Mouse (Mus musculus) limb, embryonic 14.5 days (tissue): ENCODE results near the gene Mob4. TPM values are rescaled to one million over a fixed set of nuclear protein-coding genes. Genes with fewer than 3 reads are reported as not detected.

Experiments used
- ATAC-seq: fragments of 200-750 bp; cut with Nextera tagmentation; 2 replicates; pipeline ENCODE4 v1.8.0; 2017; ENCODE audit warnings: low read depth, moderate number of reproducible peaks, moderate TSS enrichment; ENCODE audit not compliant: low FRiP score
- DNase-seq: peaks from one replicate; pipeline ENCODE4 v3.0.0-alpha.2; 2015; ENCODE audit warnings: low spot score
- H3K27ac ChIP-seq: fragments of 300-500 bp; sonication (generic); replicated peaks from 2 replicates; pipeline ENCODE4 v1.5.1; 2014; ENCODE audit warnings: low read depth, mild to moderate bottlenecking, low read length, moderate library complexity, mixed read lengths
- H3K27me3 ChIP-seq: fragments of 300-500 bp; sonication (generic); 2 replicates; pipeline ENCODE4 v1.6.1; 2014; ENCODE audit warnings: low read length, mixed read lengths; ENCODE audit not compliant: control insufficient read depth, insufficient read depth
- H3K36me3 ChIP-seq: fragments of 300-500 bp; sonication (generic); 2 replicates; pipeline ENCODE4 v1.6.1; 2014; ENCODE audit warnings: mild to moderate bottlenecking, low read length, moderate library complexity, mixed read lengths; ENCODE audit not compliant: control insufficient read depth, insufficient read depth
- H3K4me1 ChIP-seq: fragments of 300-500 bp; sonication (generic); 2 replicates; pipeline ENCODE4 v1.6.1; 2014; ENCODE audit warnings: antibody characterized with exemption, low read length, mixed read lengths; ENCODE audit not compliant: control insufficient read depth, insufficient read depth
- H3K4me2 ChIP-seq: fragments of 300-500 bp; sonication (generic); replicated peaks from 2 replicates; pipeline ENCODE4 v1.6.1; 2014; ENCODE audit warnings: low read depth, mild to moderate bottlenecking, low read length, moderate library complexity; ENCODE audit not compliant: severe bottlenecking
- H3K4me3 ChIP-seq: fragments of 300-500 bp; sonication (generic); replicated peaks from 2 replicates; pipeline ENCODE4 v1.5.1; 2014; ENCODE audit warnings: low read length
- H3K9ac ChIP-seq: fragments of 300-500 bp; sonication (generic); 2 replicates; pipeline ENCODE4 v1.6.1; 2014; ENCODE audit warnings: mild to moderate bottlenecking, low read depth, low read length, moderate library complexity; ENCODE audit not compliant: severe bottlenecking
- H3K9me3 ChIP-seq: fragments of 300-500 bp; sonication (generic); 2 replicates; pipeline ENCODE4 v1.6.1; 2016; ENCODE audit warnings: low read length; ENCODE audit not compliant: control insufficient read depth
- POLR2A ChIP-seq: fragments of 200-500 bp; IDR thresholded peaks from 2 replicates; pipeline ENCODE4 v1.8.0; 2012; ENCODE audit warnings: inconsistent platforms, mild to moderate bottlenecking, moderate library complexity, borderline replicate concordance; ENCODE audit not compliant: insufficient read depth, insufficient read length; ENCODE audit errors: extremely low read depth
- WGBS: fragments of 180-500 bp; shearing (Covaris S2); extraction: QIAGEN DNeasy Blood & Tissue Kit; methylation state at CpG from one replicate; pipeline ENCODE4 v1.1.7; 2014; 5-methylcytosine and 5-hydroxymethylcytosine counted together
- polyA plus RNA-seq, 2 experiments: library from polyadenylated mRNA; depleted of rRNA in 1 of 2; stranded (reverse) in 1 of 2; unstranded in 1 of 2; fragments of >200 nt; fragmentation: Nextera tagmentation in 1 of 2; extraction: Ambion mirVana in 1 of 2; gene quantifications; 2 replicates each; pipeline versions ENCODE4 v1.2.1 to v1.2.3; 2012 to 2014

Gene Mob4
- polyA plus RNA-seq, 2 experiments, result 43.4 to 120 TPM

DNA sequence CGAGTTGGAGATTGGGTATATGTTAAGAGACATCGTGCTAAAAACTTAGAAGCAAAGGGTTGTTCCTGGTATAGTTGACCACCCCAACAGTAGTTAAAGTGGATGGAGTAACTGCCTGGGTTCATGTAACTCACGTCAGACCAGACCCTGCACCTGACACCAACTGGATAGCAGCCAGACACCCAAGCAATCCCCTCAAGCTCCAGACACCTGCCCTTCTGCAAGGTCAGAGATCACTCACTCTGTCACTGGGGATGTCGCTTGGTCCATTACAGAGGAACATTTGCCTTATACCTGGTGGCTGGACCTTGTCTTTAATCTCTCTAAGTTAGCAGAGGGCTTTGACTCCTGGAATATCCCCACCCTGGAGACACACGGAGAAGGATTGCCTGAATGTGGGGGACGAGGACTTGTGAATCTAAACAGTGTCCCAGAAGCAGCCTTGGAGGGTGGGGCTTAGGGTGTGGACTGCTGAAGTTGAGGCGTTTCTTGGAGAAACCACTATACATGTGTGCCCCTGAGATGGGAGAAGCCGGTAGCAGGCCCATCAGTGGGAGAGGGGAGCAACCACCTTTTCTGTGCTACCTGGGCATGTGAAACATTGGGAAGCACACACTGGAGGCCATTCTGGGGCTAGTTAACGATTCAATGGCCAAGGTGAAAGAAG, 24.0 kb upstream of the Mob4 start:
- H3K4me2 ChIP-seq, result no peak overlapping the region
- H3K36me3 ChIP-seq, result no peaks in the 10 kb centered on the region
- no peaks in the 10 kb centered on the region for H3K27me3 ChIP-seq
- H3K27ac ChIP-seq, result no peak overlapping the region
- no peak overlapping the region for H3K9ac ChIP-seq
- ATAC-seq (no peak), DNase-seq (no peak)
- H3K4me1 ChIP-seq, result no peaks in the 10 kb centered on the region
- no peak for TF ChIP-seq POLR2A
- 79% methylated on average over 9 of the region's 9 CpGs for WGBS
- H3K9me3 ChIP-seq, result no peaks in the 10 kb centered on the region
- no peak overlapping the region for H3K4me3 ChIP-seq

DNA sequence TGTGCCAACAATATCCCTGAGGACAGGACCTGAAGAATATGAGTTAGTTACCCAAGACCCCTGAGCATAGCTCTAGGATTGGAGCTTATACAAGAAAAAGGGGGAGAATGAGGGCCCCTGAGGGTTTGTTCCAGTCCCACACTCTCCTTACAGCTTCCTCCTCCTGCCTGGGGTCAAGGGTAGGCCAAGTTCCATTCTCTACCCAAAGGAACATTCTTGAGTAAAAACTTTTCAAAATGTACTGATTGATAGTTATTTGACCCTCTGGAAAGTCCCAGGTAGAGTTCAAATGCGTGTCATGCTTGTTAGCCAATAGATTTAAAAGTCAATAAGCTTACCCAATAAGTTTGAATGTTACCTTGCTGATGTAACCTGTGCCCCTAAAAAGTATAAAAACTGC, 23.4 kb upstream of the Mob4 start:
- DNase-seq, result no peak
- Histone ChIP-seq H3K27ac (no peak overlapping the region), H3K4me2 (no peak overlapping the region), H3K27me3 (no peaks in the 10 kb centered on the region), H3K9me3 (no peaks in the 10 kb centered on the region), H3K36me3 (no peaks in the 10 kb centered on the region), H3K4me3 (no peak overlapping the region), H3K9ac (no peak overlapping the region), H3K4me1 (no peaks in the 10 kb centered on the region)
- no peak for TF ChIP-seq POLR2A
- no peak for ATAC-seq
- WGBS, result 93% methylated on average over 1 of the region's 1 CpGs

DNA sequence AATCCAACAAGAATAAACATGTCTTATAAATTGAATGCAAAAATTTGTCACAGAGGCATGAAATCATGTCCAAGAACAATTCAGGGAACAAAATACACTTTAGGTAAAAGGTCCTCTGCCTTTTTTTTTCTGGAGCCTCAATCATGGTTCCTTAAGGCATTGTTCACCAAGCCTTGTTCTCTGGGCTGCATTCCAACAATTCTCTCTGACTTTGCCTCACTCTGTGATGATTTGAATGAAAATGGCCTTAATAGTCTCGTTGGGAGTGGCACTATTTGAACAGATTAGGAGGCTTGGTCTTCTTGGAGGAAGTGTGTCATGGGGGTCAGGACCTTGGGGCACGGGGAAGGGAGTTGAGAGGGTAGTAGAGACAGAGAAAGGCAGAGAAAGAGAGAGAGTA, 22.6 kb upstream of the Mob4 start:
- H3K4me2 ChIP-seq, result no peak overlapping the region
- DNase-seq, result no peak
- ATAC-seq, result no peak
- H3K27ac ChIP-seq, result no peak overlapping the region
- no peak overlapping the region for H3K9ac ChIP-seq
- no peaks in the 10 kb centered on the region for H3K36me3 ChIP-seq
- no peak overlapping the region for H3K4me3 ChIP-seq
- H3K9me3 ChIP-seq, result no peaks in the 10 kb centered on the region
- 67% methylated on average over 2 of the region's 2 CpGs for WGBS
- no peak for TF ChIP-seq POLR2A
- no peaks in the 10 kb centered on the region for H3K27me3 ChIP-seq
- no peaks in the 10 kb centered on the region for H3K4me1 ChIP-seq

DNA sequence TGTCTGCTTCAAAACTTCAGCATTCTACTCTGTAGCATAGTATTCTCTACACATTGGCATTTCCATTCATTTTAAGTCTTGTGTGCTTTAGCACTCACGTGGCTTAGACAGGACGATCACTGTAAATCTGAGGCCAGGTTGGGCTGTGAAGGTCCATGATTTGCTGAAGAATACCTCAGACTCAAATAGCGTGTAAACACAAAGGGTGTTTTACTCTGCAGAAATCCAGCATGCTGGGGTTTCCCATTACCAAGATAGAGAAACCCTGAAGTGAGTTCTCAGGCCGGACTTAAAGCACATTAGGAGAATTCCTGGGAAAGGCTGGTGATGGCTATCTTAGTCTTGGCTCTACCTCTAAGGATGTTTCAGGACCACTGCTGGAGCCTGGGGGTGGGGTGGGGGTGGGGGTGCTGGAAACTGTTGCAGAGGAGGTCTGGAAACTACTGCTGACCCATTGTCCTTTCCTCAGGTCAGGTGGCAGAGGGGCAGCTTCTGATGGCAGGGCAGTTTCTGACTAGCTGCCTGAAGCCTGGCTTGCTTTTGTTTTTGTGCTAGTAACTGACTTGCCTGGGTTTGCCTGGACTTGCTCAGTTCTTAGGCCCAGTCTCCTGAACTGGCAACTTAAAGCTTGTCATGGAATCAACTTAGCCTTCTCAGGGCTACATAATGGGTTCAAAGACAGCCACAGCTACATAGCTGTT, 21.8 kb upstream of the Mob4 start:
- Histone ChIP-seq H3K4me1 (no peaks in the 10 kb centered on the region), H3K9ac (no peak overlapping the region), H3K27me3 (no peaks in the 10 kb centered on the region), H3K36me3 (no peaks in the 10 kb centered on the region), H3K9me3 (no peaks in the 10 kb centered on the region), H3K4me3 (no peak overlapping the region), H3K4me2 (no peak overlapping the region), H3K27ac (no peak overlapping the region)
- no peak for TF ChIP-seq POLR2A
- ATAC-seq (no peak), DNase-seq (no peak)
- WGBS, result 89% methylated on average over 4 of the region's 4 CpGs

DNA sequence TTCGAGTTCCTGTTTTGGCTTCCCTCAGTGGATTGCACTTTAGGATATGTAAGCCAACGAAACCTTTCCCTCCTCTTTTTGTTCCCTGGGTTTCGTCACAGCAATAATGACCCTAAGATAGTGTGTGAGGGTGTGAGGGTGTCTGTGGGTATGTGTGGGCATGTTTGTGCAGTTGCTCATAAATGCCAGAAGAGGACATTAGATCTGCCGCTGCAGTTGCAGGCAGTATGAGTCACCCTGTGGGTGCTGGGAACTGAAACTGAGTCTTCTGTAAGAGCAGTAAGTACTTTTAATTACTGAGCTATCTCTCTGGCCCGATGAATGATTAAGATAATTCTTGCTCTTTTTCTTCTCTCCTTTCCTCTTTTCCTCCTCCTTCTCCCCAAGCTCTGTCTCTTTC, 8.0 kb upstream of the Mob4 start:
- WGBS, result 93% methylated on average over 5 of the region's 5 CpGs
- H3K4me2 ChIP-seq, result no peak overlapping the region

More for the DNA sequence above, 8.0 kb upstream of the Mob4 start:
- ATAC-seq, result no peak
- TF ChIP-seq POLR2A, result no peak
- Histone ChIP-seq H3K9me3 (no peaks in the 10 kb centered on the region), H3K4me3 (no peak overlapping the region), H3K4me1 (no peaks in the 10 kb centered on the region), H3K9ac (no peak overlapping the region), H3K27ac (no peak overlapping the region), H3K27me3 (no peaks in the 10 kb centered on the region), H3K36me3 (no peaks in the 10 kb centered on the region)
- DNase-seq, result no peak
